Mouse (Mus musculus): ENCODE measurements at regions not wholly inside any gene's neighbourhood (a gene's known extent, or its start where the extent isn't known, plus 50 kb on each side); places are given as distances from the start of the nearest gene placed in this dataset.

- H3K27ac ChIP-seq (ENCODE audit: low read length) = no peak overlapping the region
- no peak overlapping the region for H3K4me3 ChIP-seq (replicated peaks; ENCODE audit: low read length)
- no peak overlapping the region for H3K4me2 ChIP-seq (ENCODE audit: low read length)
- H3K9me3 ChIP-seq (ENCODE audit: control insufficient read depth, low read length) = no peaks in the 10 kb centered on the region
- no peaks in the 10 kb centered on the region for H3K4me1 ChIP-seq (replicated peaks; ENCODE audit: control insufficient read depth, insufficient read depth, low read length)
- ATAC-seq = no peak
- 91% methylated on average over 1 of the region's 1 CpGs for WGBS
- H3K27me3 ChIP-seq (replicated peaks; ENCODE audit: control insufficient read depth, insufficient read depth, low read length) = no peaks in the 10 kb centered on the region
- H3K9ac ChIP-seq (replicated peaks; ENCODE audit: low read depth, low read length) = no peak overlapping the region
- no peaks in the 10 kb centered on the region for H3K36me3 ChIP-seq (ENCODE audit: control insufficient read depth, insufficient read depth)
These were observed 485.2 kb downstream of the Klf5 start for GRCm38 (mm10) chr14:99783646-99784045.

DNA sequence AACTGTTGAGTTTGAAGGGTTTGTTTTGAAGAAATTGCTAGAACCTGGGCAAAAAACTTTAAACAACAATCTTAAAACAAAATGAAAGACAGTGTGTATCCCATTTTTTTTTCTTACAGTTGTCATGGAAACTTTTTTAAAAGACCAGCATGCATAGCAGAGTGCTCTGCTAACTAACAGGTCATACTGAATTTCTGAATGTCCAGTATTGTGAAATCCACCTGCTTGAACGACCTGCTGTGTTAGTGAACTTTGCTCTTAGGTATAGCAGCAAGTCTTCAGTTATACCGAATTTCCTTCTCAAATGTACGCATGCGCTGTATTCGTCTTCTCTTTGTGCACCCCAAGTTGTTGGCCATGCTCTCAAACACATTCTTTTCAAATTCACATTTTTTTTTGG lies 486.6 kb downstream of the Klf5 start:
- Histone ChIP-seq H3K4me1 (replicated peaks; ENCODE audit: control insufficient read depth, insufficient read depth, low read length) (no peaks in the 10 kb centered on the region), H3K27ac (ENCODE audit: low read length) (no peak overlapping the region), H3K4me2 (ENCODE audit: low read length) (no peak overlapping the region), H3K36me3 (ENCODE audit: control insufficient read depth, insufficient read depth) (no peaks in the 10 kb centered on the region), H3K9ac (replicated peaks; ENCODE audit: low read depth, low read length) (no peak overlapping the region), H3K4me3 (replicated peaks; ENCODE audit: low read length) (no peak overlapping the region), H3K9me3 (ENCODE audit: control insufficient read depth, low read length) (no peaks in the 10 kb centered on the region), H3K27me3 (replicated peaks; ENCODE audit: control insufficient read depth, insufficient read depth, low read length) (no peaks in the 10 kb centered on the region)
- ATAC-seq = no peak
- 87% methylated on average over 5 of the region's 5 CpGs for WGBS

DNA sequence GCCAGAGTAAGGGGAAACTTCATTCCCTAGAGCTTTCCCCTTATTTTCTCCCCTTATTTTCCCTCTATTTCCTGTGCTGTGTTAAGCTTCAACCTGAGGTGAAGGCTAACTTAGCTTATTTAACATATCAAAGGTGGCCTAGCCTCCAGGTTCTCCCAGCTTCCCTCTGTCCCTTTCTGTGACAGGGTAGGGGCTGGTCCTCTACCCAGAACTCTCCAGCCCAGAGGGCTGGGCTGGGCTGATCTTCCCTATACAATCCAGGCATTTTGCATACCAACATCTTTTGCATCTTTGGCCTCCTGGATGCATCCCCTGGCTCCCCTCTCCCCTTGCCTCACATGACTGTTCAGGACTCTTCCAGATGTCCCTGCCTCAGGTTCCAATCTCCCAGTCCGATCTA lies 487.9 kb downstream of the Klf5 start:
- Histone ChIP-seq H3K4me3 (replicated peaks; ENCODE audit: low read length) (no peak overlapping the region), H3K36me3 (ENCODE audit: control insufficient read depth, insufficient read depth) (no peaks in the 10 kb centered on the region), H3K27ac (ENCODE audit: low read length) (no peak overlapping the region), H3K9ac (replicated peaks; ENCODE audit: low read depth, low read length) (no peak overlapping the region), H3K4me2 (ENCODE audit: low read length) (no peak overlapping the region), H3K4me1 (replicated peaks; ENCODE audit: control insufficient read depth, insufficient read depth, low read length) (no peaks in the 10 kb centered on the region), H3K9me3 (ENCODE audit: control insufficient read depth, low read length) (no peaks in the 10 kb centered on the region), H3K27me3 (replicated peaks; ENCODE audit: control insufficient read depth, insufficient read depth, low read length) (no peaks in the 10 kb centered on the region)
- WGBS = 96% methylated on average over 1 of the region's 1 CpGs
- ATAC-seq = no peak

GRCm38 (mm10) chr14:99788185-99788584 lies 489.7 kb downstream of the Klf5 start:
- no peak overlapping the region for H3K27ac ChIP-seq (ENCODE audit: low read length)
- no peaks in the 10 kb centered on the region for H3K9me3 ChIP-seq (ENCODE audit: control insufficient read depth, low read length)
- 90% methylated on average over 3 of the region's 3 CpGs for WGBS
- H3K4me2 ChIP-seq (ENCODE audit: low read length) = no peak overlapping the region
- H3K4me3 ChIP-seq (replicated peaks; ENCODE audit: low read length) = no peak overlapping the region
- H3K27me3 ChIP-seq (replicated peaks; ENCODE audit: control insufficient read depth, insufficient read depth, low read length) = no peaks in the 10 kb centered on the region
- H3K36me3 ChIP-seq (ENCODE audit: control insufficient read depth, insufficient read depth) = no peaks in the 10 kb centered on the region
- no peak overlapping the region for H3K9ac ChIP-seq (replicated peaks; ENCODE audit: low read depth, low read length)
- H3K4me1 ChIP-seq (replicated peaks; ENCODE audit: control insufficient read depth, insufficient read depth, low read length) = no peaks in the 10 kb centered on the region
- no peak for ATAC-seq

DNA sequence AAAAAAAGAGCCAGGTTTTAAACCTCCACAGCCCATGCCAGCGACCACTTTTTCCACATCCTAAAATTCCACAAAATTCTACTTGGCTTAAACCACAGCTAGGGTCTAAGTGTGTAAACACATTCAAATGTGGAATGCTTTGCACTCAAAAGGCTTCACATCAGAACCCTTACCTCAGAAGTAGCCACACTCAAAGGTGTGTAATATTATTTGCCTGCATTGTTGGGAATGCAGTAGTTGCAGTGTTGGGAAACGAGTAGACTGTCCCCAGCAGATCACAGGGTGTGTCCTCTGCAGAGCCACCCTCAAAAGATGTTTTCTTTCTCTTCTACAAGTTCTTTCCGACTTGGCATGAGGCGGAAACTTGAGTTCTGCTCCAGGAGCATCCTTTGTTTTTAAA lies 488.2 kb downstream of the Klf12 start:
- Histone ChIP-seq H3K9ac (replicated peaks; ENCODE audit: low read depth, low read length) (no peak overlapping the region), H3K36me3 (ENCODE audit: control insufficient read depth, insufficient read depth) (no peaks in the 10 kb centered on the region), H3K27me3 (replicated peaks; ENCODE audit: control insufficient read depth, insufficient read depth, low read length) (no peaks in the 10 kb centered on the region), H3K27ac (ENCODE audit: low read length) (no peak overlapping the region), H3K4me1 (replicated peaks; ENCODE audit: control insufficient read depth, insufficient read depth, low read length) (no peaks in the 10 kb centered on the region), H3K4me2 (ENCODE audit: low read length) (no peak overlapping the region), H3K4me3 (replicated peaks; ENCODE audit: low read length) (no peak overlapping the region), H3K9me3 (ENCODE audit: control insufficient read depth, low read length) (no peaks in the 10 kb centered on the region)
- no peak for ATAC-seq
- 77% methylated on average over 4 of the region's 4 CpGs for WGBS

GRCm38 (mm10) chr14:99806052-99806451 lies 478.4 kb downstream of the Klf12 start:
- WGBS = 39% methylated on average over 1 of the region's 1 CpGs
- ATAC-seq = no peak

GRCm38 (mm10) chr14:99806599-99806998 lies 477.9 kb downstream of the Klf12 start:
- no peak overlapping the region for H3K4me2 ChIP-seq (ENCODE audit: low read length)
- no peak overlapping the region for H3K27ac ChIP-seq (ENCODE audit: low read length)
- H3K4me1 ChIP-seq (replicated peaks; ENCODE audit: control insufficient read depth, insufficient read depth, low read length) = no peaks in the 10 kb centered on the region
- H3K9ac ChIP-seq (replicated peaks; ENCODE audit: low read depth, low read length) = no peak overlapping the region
- no peaks in the 10 kb centered on the region for H3K9me3 ChIP-seq (ENCODE audit: control insufficient read depth, low read length)
- H3K27me3 ChIP-seq (replicated peaks; ENCODE audit: control insufficient read depth, insufficient read depth, low read length) = no peaks in the 10 kb centered on the region
- H3K4me3 ChIP-seq (replicated peaks; ENCODE audit: low read length) = no peak overlapping the region
- H3K36me3 ChIP-seq (ENCODE audit: control insufficient read depth, insufficient read depth) = no peaks in the 10 kb centered on the region
- 56% methylated on average over 5 of the region's 5 CpGs for WGBS
- peak; percentile 40; the same call in 1 of the 2 replicates for ATAC-seq

More at GRCm38 (mm10) chr14:99806052-99806451, 478.4 kb downstream of the Klf12 start:
- Histone ChIP-seq H3K9me3 (ENCODE audit: control insufficient read depth, low read length) (no peaks in the 10 kb centered on the region), H3K27ac (ENCODE audit: low read length) (no peak overlapping the region), H3K4me3 (replicated peaks; ENCODE audit: low read length) (no peak overlapping the region), H3K4me2 (ENCODE audit: low read length) (no peak overlapping the region), H3K4me1 (replicated peaks; ENCODE audit: control insufficient read depth, insufficient read depth, low read length) (no peaks in the 10 kb centered on the region), H3K36me3 (ENCODE audit: control insufficient read depth, insufficient read depth) (no peaks in the 10 kb centered on the region), H3K27me3 (replicated peaks; ENCODE audit: control insufficient read depth, insufficient read depth, low read length) (no peaks in the 10 kb centered on the region), H3K9ac (replicated peaks; ENCODE audit: low read depth, low read length) (no peak overlapping the region)

DNA sequence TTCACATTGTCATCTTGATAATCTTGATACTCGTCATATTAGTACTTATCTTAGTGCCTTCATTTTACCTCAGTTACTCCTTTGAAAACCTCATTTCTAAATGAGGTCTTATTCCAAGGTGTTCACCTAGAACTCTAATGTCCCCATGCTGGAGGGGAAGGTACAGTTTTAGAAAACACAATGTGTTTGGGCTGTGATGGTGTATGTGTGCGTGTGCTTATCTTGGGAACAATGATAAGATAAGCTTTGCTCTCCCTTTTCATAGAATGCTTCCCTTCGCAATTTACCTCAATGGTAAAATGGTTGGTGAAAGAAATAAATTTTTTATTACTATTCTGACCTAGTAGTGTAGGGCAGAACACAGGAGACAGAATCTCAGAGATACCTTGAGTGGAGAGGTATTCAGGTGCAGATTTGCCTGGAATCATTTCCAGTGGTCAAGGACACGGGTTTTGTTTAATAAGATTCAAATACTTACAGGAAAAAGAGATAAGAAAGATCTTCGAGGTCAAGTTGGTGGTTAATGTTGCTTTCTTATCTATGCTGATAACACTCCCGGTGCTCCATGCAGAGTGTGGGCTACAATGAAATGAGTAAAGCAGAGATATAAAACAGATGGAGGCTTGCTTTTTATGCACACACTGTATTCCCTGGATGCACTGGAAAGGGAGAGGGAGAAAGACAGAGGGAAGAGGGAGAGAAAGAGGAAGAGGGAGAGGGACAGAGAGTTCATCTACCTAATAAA lies 471.6 kb downstream of the Klf12 start:
- Histone ChIP-seq H3K4me2 (ENCODE audit: low read length) (no peak overlapping the region), H3K4me3 (replicated peaks; ENCODE audit: low read length) (no peak overlapping the region), H3K27me3 (replicated peaks; ENCODE audit: control insufficient read depth, insufficient read depth, low read length) (no peaks in the 10 kb centered on the region), H3K36me3 (ENCODE audit: control insufficient read depth, insufficient read depth) (no peaks in the 10 kb centered on the region), H3K9me3 (ENCODE audit: control insufficient read depth, low read length) (no peaks in the 10 kb centered on the region), H3K4me1 (replicated peaks; ENCODE audit: control insufficient read depth, insufficient read depth, low read length) (no peaks in the 10 kb centered on the region), H3K27ac (ENCODE audit: low read length) (no peak overlapping the region), H3K9ac (replicated peaks; ENCODE audit: low read depth, low read length) (no peak overlapping the region)
- WGBS = 89% methylated on average over 6 of the region's 6 CpGs
- no peak for ATAC-seq

Measured in forebrain, embryonic 16.5 days (tissue).